Mouse (Mus musculus) kidney, postnatal 25 days (tissue): ENCODE measurements around the gene Scgb1b17.
"Not testable (repeated sequence)": the region's sequence is repeated elsewhere in the genome, so short reads cannot be mapped to it uniquely, and the experiment has no call there.

ENCODE experiments used
- DNase-seq, 2 experiments: peaks; one replicate each; pipeline ENCODE4 v3.0.0; 2021; ENCODE audit warnings: mixed read lengths in 2 of 2

Scgb1b17 gene

GRCm38 (mm10) chr7:33063149-33063548, at the start of gene Scgb1b17:
Scgb1b17 (plus strand) TSS chr7:33063449.
- DNase-seq = not testable (repeated sequence)

GRCm38 (mm10) chr7:33056461-33056860, 6.8 kb upstream of the Scgb1b17 start, which contains the start of gene Scgb2b17:
Scgb2b17 (minus strand) TSS chr7:33056561.
- DNase-seq = not testable (repeated sequence)
